Mouse (Mus musculus) lung, embryonic 15.5 days (tissue): ENCODE data around the gene Cdc6. TPM values are rescaled to one million over a fixed set of nuclear protein-coding genes. Genes with fewer than 3 reads are reported as not detected.
"Not testable (repeated sequence)": the region's sequence is repeated elsewhere in the genome, so short reads cannot be mapped to it uniquely, and the experiment has no call there.

ENCODE experiments used
- ATAC-seq: fragments of 200-750 bp; cut with Nextera tagmentation; 2 replicates; pipeline ENCODE4 v1.8.0; 2017; ENCODE audit warnings: moderate number of reproducible peaks, borderline replicate concordance; ENCODE audit not compliant: low FRiP score, low TSS enrichment; ENCODE audit errors: extremely low read depth
- H3K27ac ChIP-seq: fragments of 300-500 bp; sonication (generic); 2 replicates; pipeline ENCODE4 v1.5.1; 2015; ENCODE audit warnings: moderate library complexity, mild to moderate bottlenecking, inconsistent platforms
- H3K27me3 ChIP-seq: fragments of 300-500 bp; sonication (generic); 2 replicates; pipeline ENCODE4 v1.6.1; 2015; ENCODE audit warnings: inconsistent platforms
- H3K36me3 ChIP-seq: fragments of 300-500 bp; sonication (generic); 2 replicates; pipeline ENCODE4 v1.6.1; 2015; ENCODE audit warnings: inconsistent platforms
- H3K4me1 ChIP-seq: fragments of 300-500 bp; sonication (generic); 2 replicates; pipeline ENCODE4 v1.6.1; 2015; ENCODE audit warnings: inconsistent platforms
- H3K4me2 ChIP-seq: fragments of 300-500 bp; sonication (generic); 2 replicates; pipeline ENCODE4 v1.6.1; 2015; ENCODE audit warnings: inconsistent platforms, mild to moderate bottlenecking, moderate library complexity
- H3K4me3 ChIP-seq: fragments of 300-500 bp; sonication (generic); 2 replicates; pipeline ENCODE4 v1.5.1; 2015; ENCODE audit warnings: mild to moderate bottlenecking, inconsistent platforms
- H3K9ac ChIP-seq: fragments of 300-500 bp; sonication (generic); 2 replicates; pipeline ENCODE4 v1.6.1; 2015; ENCODE audit warnings: inconsistent platforms
- H3K9me3 ChIP-seq: fragments of 300-500 bp; sonication (generic); 2 replicates; pipeline ENCODE4 v1.6.1; 2016; ENCODE audit warnings: inconsistent platforms
- WGBS: fragments of 180-500 bp; shearing (Covaris S2); methylation state at CpG from one replicate; pipeline ENCODE4 v1.1.7; 2015; 5-methylcytosine and 5-hydroxymethylcytosine counted together
- polyA plus RNA-seq: library from polyadenylated mRNA; unstranded; fragments of >200 nt; fragmentation: Nextera tagmentation; extraction: Ambion mirVana; gene quantifications from 2 replicates; pipeline ENCODE4 v1.2.1, GENCODE M21; 2015

Gene Cdc6
- polyA plus RNA-seq, 1 experiment from 2014 or later, result 41.3 TPM

DNA sequence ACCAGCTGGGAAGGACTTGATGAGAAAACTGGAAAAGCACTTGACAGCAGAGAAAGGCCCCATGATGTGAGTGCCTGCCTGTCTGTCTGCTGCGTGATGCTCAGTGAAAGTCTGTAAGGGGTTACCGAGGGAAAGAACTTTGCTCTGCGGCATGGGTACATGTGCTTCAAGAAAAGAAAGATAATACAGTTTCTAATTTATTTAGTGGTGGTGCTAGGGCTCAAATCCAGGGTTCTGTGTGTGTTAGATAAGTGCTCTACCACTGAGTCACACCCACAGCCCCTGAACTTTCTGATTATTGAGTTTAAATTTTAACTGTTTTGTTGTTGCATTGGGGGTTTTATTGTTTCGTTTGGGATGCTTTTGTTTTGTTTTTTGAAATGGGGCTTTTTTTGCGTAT lies 3.9 kb downstream of the Cdc6 start:
- Histone ChIP-seq H3K4me3 (no peak overlapping the region), H3K9ac (no peak overlapping the region), H3K4me1 (peaks cover 46% of the 10 kb centered on the region), H3K36me3 (peaks cover 49% of the 10 kb centered on the region), H3K9me3 (no peaks in the 10 kb centered on the region), H3K4me2 (no peak overlapping the region), H3K27me3 (no peaks in the 10 kb centered on the region), H3K27ac (no peak overlapping the region)
- WGBS, result 80% methylated on average over 5 of the region's 5 CpGs
- ATAC-seq, result no peak

GRCm38 (mm10) chr11:98914196-98914595 lies 6.6 kb downstream of the Cdc6 start:
- Histone ChIP-seq H3K4me2 (no peak overlapping the region), H3K4me3 (no peak overlapping the region), H3K27me3 (no peaks in the 10 kb centered on the region), H3K4me1 (peaks cover 27% of the 10 kb centered on the region), H3K27ac (no peak overlapping the region), H3K9ac (no peak overlapping the region), H3K36me3 (peaks cover 74% of the 10 kb centered on the region), H3K9me3 (no peaks in the 10 kb centered on the region)
- no peak for ATAC-seq
- 37% methylated on average over 11 of the region's 11 CpGs for WGBS

DNA sequence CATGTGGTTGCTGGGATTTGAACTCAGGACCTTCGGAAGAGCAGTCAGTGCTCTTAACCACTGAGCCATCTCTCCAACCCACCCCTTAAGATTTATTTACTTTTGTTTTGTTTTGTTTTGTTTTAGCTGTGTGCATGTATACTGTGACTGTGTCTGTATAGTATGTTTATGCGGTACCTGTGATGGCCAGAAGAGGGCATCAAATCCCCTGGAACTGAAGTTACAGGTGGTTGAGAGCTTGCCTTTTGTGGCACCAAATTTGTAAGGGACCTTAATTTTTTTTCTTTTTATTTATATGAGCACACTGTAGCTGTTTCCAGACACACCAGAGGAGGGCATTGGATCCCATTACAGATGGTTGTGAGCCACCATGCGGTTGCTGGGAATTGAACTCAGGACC lies 8.8 kb downstream of the Cdc6 start:
- WGBS, result 90% methylated on average over 3 of the region's 3 CpGs
- H3K9me3 ChIP-seq, H3K9ac ChIP-seq, H3K27ac ChIP-seq, H3K27me3 ChIP-seq, H3K4me2 ChIP-seq, ATAC-seq, H3K4me3 ChIP-seq: not testable (repeated sequence)
- peaks cover 15% of the 10 kb centered on the region; the same call in 1 of the 2 replicates for H3K4me1 ChIP-seq
- peaks cover 79% of the 10 kb centered on the region for H3K36me3 ChIP-seq

- Histone ChIP-seq H3K4me3 (no peak overlapping the region), H3K27ac (no peak overlapping the region), H3K4me2 (no peak overlapping the region), H3K9ac (no peak overlapping the region), H3K4me1 (peaks cover 18% of the 10 kb centered on the region), H3K27me3 (no peaks in the 10 kb centered on the region), H3K36me3 (peaks cover 74% of the 10 kb centered on the region), H3K9me3 (no peaks in the 10 kb centered on the region)
- ATAC-seq, result no peak
- 60% methylated on average over 13 of the region's 13 CpGs for WGBS
These were observed 9.9 kb downstream of the Cdc6 start for GRCm38 (mm10) chr11:98917428-98918005.

DNA sequence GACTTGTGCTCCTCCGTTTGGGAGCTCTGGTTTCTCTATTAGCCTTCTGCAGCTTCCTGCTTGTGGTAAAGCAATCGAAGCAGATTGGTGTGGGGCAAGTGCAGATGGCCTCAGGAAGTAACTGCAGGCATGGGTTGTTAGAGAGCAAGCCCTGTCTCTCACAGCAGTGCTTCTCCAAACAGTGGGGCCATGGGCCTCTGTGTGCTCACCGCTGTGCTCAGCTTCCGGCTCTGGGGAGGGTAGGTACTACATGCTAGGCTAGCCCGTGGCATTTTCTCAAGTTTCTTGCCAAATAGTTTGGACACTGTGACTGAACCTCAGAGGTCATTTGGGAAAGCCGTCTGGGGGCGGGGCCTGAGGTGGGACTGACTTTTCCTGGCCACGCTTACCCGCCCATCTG lies 10.6 kb downstream of the Cdc6 start:
- Histone ChIP-seq H3K27ac (no peak overlapping the region), H3K4me3 (no peak overlapping the region), H3K9me3 (no peaks in the 10 kb centered on the region), H3K27me3 (no peaks in the 10 kb centered on the region), H3K4me1 (peaks cover 22% of the 10 kb centered on the region), H3K4me2 (no peak overlapping the region), H3K9ac (no peak overlapping the region), H3K36me3 (peaks cover 70% of the 10 kb centered on the region)
- WGBS, result 58% methylated on average over 9 of the region's 9 CpGs
- no peak for ATAC-seq

DNA sequence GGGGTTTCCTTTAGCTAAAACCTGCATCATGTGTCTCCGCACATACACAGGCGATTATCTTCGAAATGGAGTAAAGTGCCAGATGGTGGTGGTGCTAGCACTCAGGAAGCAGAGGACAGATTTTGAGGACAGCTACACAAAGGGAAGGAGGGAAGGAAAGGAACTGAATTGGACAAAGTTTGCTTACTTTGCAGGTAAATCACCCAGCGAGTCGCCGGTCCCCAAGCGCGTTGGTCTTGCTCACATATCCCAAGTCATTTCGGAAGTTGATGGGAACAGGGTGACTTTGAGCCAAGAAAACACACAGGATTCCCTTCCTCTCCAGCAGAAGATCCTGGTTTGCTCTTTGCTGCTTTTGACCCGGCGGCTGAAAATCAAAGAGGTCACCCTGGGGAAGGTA lies 11.4 kb downstream of the Cdc6 start:
- Histone ChIP-seq H3K4me2 (no peak overlapping the region), H3K36me3 (peaks cover 65% of the 10 kb centered on the region), H3K4me3 (no peak overlapping the region), H3K9ac (no peak overlapping the region), H3K27ac (no peak overlapping the region), H3K4me1 (peaks cover 26% of the 10 kb centered on the region), H3K27me3 (no peaks in the 10 kb centered on the region), H3K9me3 (no peaks in the 10 kb centered on the region)
- 95% methylated on average over 11 of the region's 11 CpGs for WGBS
- no peak for ATAC-seq

- Histone ChIP-seq H3K36me3 (peaks cover 44% of the 10 kb centered on the region), H3K27ac (peak overlapping the region; percentile 94), H3K4me1 (peaks cover 45% of the 10 kb centered on the region)
- H3K27me3 ChIP-seq, H3K4me3 ChIP-seq, H3K4me2 ChIP-seq, ATAC-seq, H3K9me3 ChIP-seq, H3K9ac ChIP-seq: not testable (repeated sequence)
- WGBS, result 37% methylated on average over 15 of the region's 15 CpGs
These were observed 14.2 kb downstream of the Cdc6 start for GRCm38 (mm10) chr11:98921813-98922212.

DNA sequence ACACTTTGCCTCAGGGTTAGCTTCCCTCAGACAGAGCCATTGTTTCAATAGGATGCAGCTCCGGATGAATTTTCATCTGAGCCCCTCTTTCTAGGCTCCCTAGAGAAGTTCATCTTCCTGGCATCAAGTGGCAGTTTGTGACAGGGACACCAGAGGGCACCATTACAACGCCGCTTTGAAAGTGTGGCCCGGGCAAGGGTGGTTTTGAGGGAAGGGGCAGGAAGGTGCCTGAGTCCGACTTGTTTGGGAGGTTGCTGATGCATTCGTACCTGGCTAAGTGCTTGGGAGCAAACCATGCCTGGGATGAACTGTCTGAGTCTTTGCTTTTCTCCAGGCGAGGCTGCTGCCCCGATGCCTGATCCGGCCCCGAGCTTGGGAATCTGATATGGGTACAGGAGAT lies 14.7 kb downstream of the Cdc6 start:
- not testable (repeated sequence) for H3K9ac ChIP-seq, ATAC-seq, H3K4me3 ChIP-seq, H3K9me3 ChIP-seq, H3K27me3 ChIP-seq
- Histone ChIP-seq H3K27ac (peak overlapping the region; percentile 94), H3K36me3 (peaks cover 39% of the 10 kb centered on the region), H3K4me1 (peaks cover 50% of the 10 kb centered on the region), H3K4me2 (peak overlapping the region; percentile 7; the same call in 1 of the 2 replicates)
- WGBS, result 34% methylated on average over 10 of the region's 10 CpGs

- Histone ChIP-seq H3K27ac (peak overlapping the region; percentile 94), H3K36me3 (peaks cover 31% of the 10 kb centered on the region), H3K4me1 (peaks cover 57% of the 10 kb centered on the region), H3K4me2 (peak overlapping the region; percentile 7; the same call in 1 of the 2 replicates)
- not testable (repeated sequence) for H3K9me3 ChIP-seq, H3K27me3 ChIP-seq, H3K4me3 ChIP-seq, H3K9ac ChIP-seq
- 29% methylated on average over 16 of the region's 16 CpGs for WGBS
- ATAC-seq, result peak; percentile 78
These were observed 15.5 kb downstream of the Cdc6 start for GRCm38 (mm10) chr11:98922851-98923711.

GRCm38 (mm10) chr11:98924633-98925175 lies 17.1 kb downstream of the Cdc6 start:
- Histone ChIP-seq H3K9ac (no peak overlapping the region; the same call in 1 of the 2 replicates), H3K27me3 (no peaks in the 10 kb centered on the region), H3K4me3 (no peak overlapping the region), H3K36me3 (peaks cover 17% of the 10 kb centered on the region), H3K4me2 (peak overlapping the region; percentile 42), H3K9me3 (no peaks in the 10 kb centered on the region), H3K27ac (peak overlapping the region; percentile 94), H3K4me1 (peaks cover 74% of the 10 kb centered on the region)
- WGBS, result 34% methylated on average over 5 of the region's 5 CpGs
- ATAC-seq, result no peak

GRCm38 (mm10) chr11:98925265-98925721 lies 17.7 kb downstream of the Cdc6 start:
- Histone ChIP-seq H3K4me1 (peaks cover 80% of the 10 kb centered on the region), H3K9ac (peak overlapping the region; percentile 18; the same call in 1 of the 2 replicates), H3K4me2 (peak overlapping the region; percentile 42), H3K9me3 (no peaks in the 10 kb centered on the region), H3K36me3 (peaks cover 11% of the 10 kb centered on the region), H3K4me3 (peak overlapping the region; percentile 0; the same call in 1 of the 2 replicates), H3K27me3 (no peaks in the 10 kb centered on the region), H3K27ac (peak overlapping the region; percentile 94)
- WGBS, result 8% methylated on average over 10 of the region's 10 CpGs
- ATAC-seq, result peak; percentile 45

DNA sequence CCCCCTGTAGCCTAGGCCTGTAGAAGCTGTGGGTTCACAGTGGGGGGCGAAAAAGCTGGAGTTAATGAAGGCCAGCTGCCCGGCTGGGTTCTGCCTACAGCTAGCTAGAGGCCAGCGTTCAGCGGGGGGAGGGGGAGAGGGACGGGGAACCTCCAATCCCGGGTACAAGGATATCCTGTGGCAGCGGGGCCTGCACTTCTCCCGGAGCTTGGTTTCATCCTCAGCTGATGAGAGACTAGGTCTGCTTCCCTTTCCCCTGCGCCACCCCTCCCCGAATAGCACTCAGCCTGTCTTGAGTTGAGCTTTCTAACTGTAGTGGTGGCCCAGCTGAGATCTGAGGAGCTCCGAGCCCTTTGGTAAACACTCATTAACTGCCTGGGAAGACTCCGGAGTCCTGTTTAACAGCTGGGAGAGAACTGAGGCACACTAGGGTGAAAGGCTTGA lies 18.3 kb downstream of the Cdc6 start:
- Histone ChIP-seq H3K9me3 (no peaks in the 10 kb centered on the region), H3K4me1 (peaks cover 86% of the 10 kb centered on the region), H3K36me3 (peaks cover 7% of the 10 kb centered on the region), H3K4me3 (peak overlapping the region; percentile 0; the same call in 1 of the 2 replicates), H3K9ac (peak overlapping the region; percentile 18; the same call in 1 of the 2 replicates), H3K4me2 (peak overlapping the region; percentile 42), H3K27ac (peak overlapping the region; percentile 94), H3K27me3 (no peaks in the 10 kb centered on the region)
- ATAC-seq, result peak; percentile 51
- 4% methylated on average over 12 of the region's 12 CpGs for WGBS
